Mouse (Mus musculus): ENCODE results near the gene Caml.
"Not testable (repeated sequence)": the region's sequence is repeated elsewhere in the genome, so short reads cannot be mapped to it uniquely, and the experiment has no call there.

The Caml gene

DNA sequence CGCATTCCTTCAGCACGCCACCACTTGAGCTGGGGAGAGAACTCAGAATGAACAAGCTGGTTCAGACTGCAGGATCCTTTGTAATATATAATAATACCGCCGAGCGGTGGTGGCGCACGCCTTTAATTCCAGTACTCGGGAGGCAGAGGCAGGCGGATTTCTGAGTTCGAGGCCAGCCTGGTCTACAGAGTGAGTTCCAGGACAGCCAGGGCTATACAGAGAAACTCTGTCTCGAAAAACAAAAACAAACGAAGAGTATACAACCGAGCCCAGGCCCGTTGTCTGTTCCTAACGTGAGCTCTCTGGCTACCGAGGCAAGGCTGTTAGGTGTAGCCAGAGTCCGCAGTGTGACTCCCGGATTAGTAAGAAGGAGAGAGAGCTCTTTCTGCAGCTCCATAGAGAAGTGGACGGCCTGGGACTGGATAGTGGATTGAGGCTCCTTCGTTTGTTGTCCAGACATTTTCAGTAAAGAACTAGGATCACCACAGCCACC lies 603 bp upstream of the Caml start:
- not testable (repeated sequence) for DNase-seq

DNA sequence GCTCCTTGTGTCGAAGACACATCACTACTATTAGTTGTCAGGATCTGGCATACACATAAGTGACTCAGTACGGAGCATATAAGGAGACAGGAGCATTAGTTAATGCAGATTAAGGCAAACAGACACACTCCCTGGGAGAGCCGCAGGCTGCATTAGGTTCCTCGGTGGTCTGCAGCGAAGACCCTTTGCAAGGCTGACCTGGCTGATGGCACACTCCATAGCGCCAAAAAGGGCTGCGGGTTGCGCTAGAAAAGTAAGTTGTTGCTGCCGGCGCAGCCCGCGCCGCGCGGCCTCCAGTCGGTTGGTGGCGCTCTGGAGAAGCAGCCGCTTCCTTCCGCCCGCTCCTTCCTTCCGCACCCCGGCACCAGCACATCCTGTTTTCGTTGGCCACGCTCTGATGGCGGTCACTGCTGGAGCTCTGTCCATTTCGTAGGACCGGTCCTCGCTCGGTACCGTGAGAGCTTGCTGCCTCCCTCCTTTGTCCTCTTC lies 11.9 kb downstream of the Caml start, which contains the start of gene Ddx46:
Gene Ddx46 (plus strand): TSS at position 389 of the 489 bp plus-strand sequence.
- peak; percentile 96 to 97 for DNase-seq

GRCm38 (mm10) chr13:55635146-55635571 lies 12.4 kb downstream of the Caml start:
- DNase-seq = no peak

GRCm38 (mm10) chr13:55636185-55636983 lies 13.6 kb downstream of the Caml start:
- no peak for DNase-seq

- DNase-seq = peak; percentile 83 to 88
Observed at GRCm38 (mm10) chr13:55640480-55640879, 17.7 kb downstream of the Caml start.

DNA sequence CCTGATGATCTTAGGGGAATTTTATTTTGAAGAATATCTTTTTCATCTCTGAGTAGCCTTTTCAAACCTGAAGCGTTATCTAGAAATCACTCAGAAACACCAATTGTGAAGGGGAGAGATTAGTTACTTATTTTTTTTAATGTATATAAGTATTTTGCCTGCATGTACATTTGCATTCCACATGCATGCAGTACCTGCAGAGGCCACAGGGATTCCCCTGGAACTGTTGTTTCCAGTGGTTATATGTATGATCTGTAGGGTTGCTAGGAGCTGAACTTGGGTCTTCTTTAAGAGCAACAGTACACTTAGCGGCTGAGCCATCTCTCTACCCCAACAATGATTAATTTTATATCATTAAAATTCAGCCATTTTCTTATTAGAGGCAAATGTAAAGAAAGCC lies 21.7 kb downstream of the Caml start:
- DNase-seq = peak; percentile 20

GRCm38 (mm10) chr13:55650098-55650497 lies 27.3 kb downstream of the Caml start:
- no peak for DNase-seq

GRCm38 (mm10) chr13:55650980-55651379 lies 28.2 kb downstream of the Caml start:
- no peak for DNase-seq

- peak; percentile 69 to 71 for DNase-seq
Observed at GRCm38 (mm10) chr13:55668550-55668949, 45.7 kb downstream of the Caml start.

DNA sequence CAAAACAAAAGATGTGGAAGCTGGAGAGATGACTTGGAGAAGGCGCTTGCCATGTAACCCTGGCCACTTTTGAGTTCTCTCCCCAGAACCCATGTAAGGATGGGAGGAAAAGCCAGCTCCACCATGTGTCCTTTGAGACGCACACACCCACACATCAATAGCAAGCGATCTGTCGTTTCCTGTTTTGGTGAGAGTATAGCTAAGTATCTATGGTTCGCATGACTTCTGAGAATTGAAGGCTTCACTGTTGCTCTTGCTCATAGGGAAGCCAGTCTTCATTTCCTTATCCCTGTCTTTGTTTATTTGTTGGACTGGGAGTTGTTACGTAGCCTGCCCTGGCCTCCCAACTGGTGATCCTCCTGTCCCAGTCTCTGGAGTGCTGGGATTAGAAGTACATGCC lies 49.9 kb downstream of the Caml start:
- DNase-seq = no peak

DNA sequence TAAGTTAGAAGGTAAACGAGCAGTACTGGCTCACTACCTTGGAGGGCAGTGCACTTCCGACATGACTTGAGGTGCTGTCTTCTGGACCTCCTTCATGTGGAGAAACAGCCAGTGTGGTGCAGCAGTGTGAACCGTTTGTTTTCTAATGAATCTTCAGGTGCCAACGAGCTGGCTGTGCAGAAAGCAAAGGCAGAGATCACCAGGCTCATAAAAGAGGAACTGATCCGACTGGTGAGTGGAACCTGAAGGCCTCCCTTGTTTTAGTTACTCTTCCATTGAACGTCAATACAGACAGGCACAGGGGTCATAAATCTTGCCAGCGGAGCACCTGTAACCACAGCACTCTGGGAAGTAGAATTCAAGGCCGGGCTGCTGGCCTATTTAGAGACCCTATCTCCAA lies 54.6 kb downstream of the Caml start:
- DNase-seq = no peak

Data from cerebellum, postnatal 10 days (tissue).